Mouse (Mus musculus) skeletal muscle tissue, adult 2 months (tissue): ENCODE measurements around the gene Pik3r6.

Experiments used
- DNase-seq: peaks from one replicate; pipeline ENCODE4 v3.0.0-alpha.2; 2012; ENCODE audit warnings: low read depth, low spot score

Pik3r6 gene

GRCm38 (mm10) chr11:68487720-68488119, 15.1 kb upstream of the Pik3r6 start:
- DNase-seq, result no peak

- DNase-seq, result no peak
Measured at GRCm38 (mm10) chr11:68488256-68488824, 14.5 kb upstream of the Pik3r6 start.

GRCm38 (mm10) chr11:68489236-68489635, 13.6 kb upstream of the Pik3r6 start:
- DNase-seq, result no peak

- DNase-seq, result no peak
Measured at GRCm38 (mm10) chr11:68492592-68492991, 10.2 kb upstream of the Pik3r6 start.

- no peak for DNase-seq
Measured at GRCm38 (mm10) chr11:68493760-68494159, 9.1 kb upstream of the Pik3r6 start.

GRCm38 (mm10) chr11:68497081-68497480, 5.7 kb upstream of the Pik3r6 start:
- DNase-seq, result no peak

GRCm38 (mm10) chr11:68498517-68498916, 4.3 kb upstream of the Pik3r6 start:
- no peak for DNase-seq

- DNase-seq, result no peak
Measured at GRCm38 (mm10) chr11:68498999-68499699, 3.7 kb upstream of the Pik3r6 start.

- DNase-seq, result no peak
Measured at GRCm38 (mm10) chr11:68500949-68501350, 1.9 kb upstream of the Pik3r6 start.

GRCm38 (mm10) chr11:68502408-68502807, 411 bp upstream of the Pik3r6 start:
- DNase-seq, result no peak

GRCm38 (mm10) chr11:68504913-68505312, 2.1 kb downstream of the Pik3r6 start:
- DNase-seq, result no peak

- DNase-seq, result no peak
Measured at GRCm38 (mm10) chr11:68507246-68507645, 4.4 kb downstream of the Pik3r6 start.

GRCm38 (mm10) chr11:68508619-68509018, 5.8 kb downstream of the Pik3r6 start:
- DNase-seq, result no peak

- no peak for DNase-seq
Measured at GRCm38 (mm10) chr11:68509194-68509593, 6.4 kb downstream of the Pik3r6 start.

- no peak for DNase-seq
Measured at GRCm38 (mm10) chr11:68513969-68514368, 11.2 kb downstream of the Pik3r6 start.

- DNase-seq, result no peak
Measured at GRCm38 (mm10) chr11:68519362-68519761, 16.5 kb downstream of the Pik3r6 start.

GRCm38 (mm10) chr11:68519815-68520214, 17.0 kb downstream of the Pik3r6 start:
- no peak for DNase-seq

- no peak for DNase-seq
Measured at GRCm38 (mm10) chr11:68520439-68520838, 17.6 kb downstream of the Pik3r6 start.

- DNase-seq, result no peak
Measured at GRCm38 (mm10) chr11:68521352-68521751, 18.5 kb downstream of the Pik3r6 start.

GRCm38 (mm10) chr11:68526441-68526840, 23.6 kb downstream of the Pik3r6 start:
- DNase-seq, result no peak

GRCm38 (mm10) chr11:68531066-68531806, 28.4 kb downstream of the Pik3r6 start:
- DNase-seq, result no peak

GRCm38 (mm10) chr11:68531941-68532535, 29.2 kb downstream of the Pik3r6 start:
- DNase-seq, result no peak
